ENCODE assay signal across 17 mouse cellular contexts in genomic region chr12:72325025-72325424, GRCm38 (mm10).
"Had no signal": no experiment of that assay in that cellular context is flagged by ENCODE, and none has a peak within 500 bp of the region (broad histone marks: within the 10 kb centered on the region; RNA-seq: fewer than 3 reads in every experiment).

No protein-coding gene starts in this region.

- ATAC-seq: midbrain, embryonic 15.5 days had no signal

- DNase-seq: kidney, adult 8-10 months; kidney, postnatal 36 days; layer of hippocampus, adult 9-11 months; layer of hippocampus, postnatal 36 days; lung, postnatal 14 days; right cerebral cortex, postnatal 4 days; spleen, adult 18-20 months; thymus, postnatal 36 days had no signal

- H3K4me1 ChIP-seq: limb, embryonic 13.5 days; liver, embryonic 15.5 days; megakaryocyte, embryonic 14.5 days; midbrain, embryonic 15.5 days had no signal

- H3K27ac ChIP-seq: kidney, postnatal 0 days; limb, embryonic 13.5 days; liver, embryonic 15.5 days; lung, embryonic 15.5 days; macrophage; midbrain, embryonic 15.5 days; stomach, embryonic 15.5 days had no signal

- H3K9me3 ChIP-seq: limb, embryonic 13.5 days; liver, embryonic 15.5 days; lung, embryonic 15.5 days; megakaryocyte, embryonic 14.5 days; midbrain, embryonic 15.5 days; stomach, embryonic 15.5 days had no signal

- H3K9ac ChIP-seq: limb, embryonic 13.5 days; liver, embryonic 15.5 days; lung, embryonic 15.5 days; midbrain, embryonic 15.5 days; stomach, embryonic 15.5 days had no signal

- H3K27me3 ChIP-seq: limb, embryonic 13.5 days; liver, embryonic 15.5 days; lung, embryonic 15.5 days; megakaryocyte, embryonic 14.5 days; midbrain, embryonic 15.5 days; stomach, embryonic 15.5 days had no signal

- H3K4me3 ChIP-seq: limb, embryonic 13.5 days; liver, embryonic 15.5 days; lung, embryonic 15.5 days; megakaryocyte, embryonic 14.5 days; midbrain, embryonic 15.5 days; stomach, embryonic 15.5 days had no signal

- H3K4me2 ChIP-seq: limb, embryonic 13.5 days; liver, embryonic 15.5 days; lung, embryonic 15.5 days; midbrain, embryonic 11.5 days; midbrain, embryonic 15.5 days; stomach, embryonic 15.5 days had no signal

- H3K36me3 ChIP-seq: limb, embryonic 13.5 days; liver, embryonic 15.5 days; lung, embryonic 15.5 days; midbrain, embryonic 15.5 days; stomach, embryonic 15.5 days had no signal
